Mouse (Mus musculus) heart, embryonic 12.5 days (tissue): ENCODE measurements around the gene Ogfod3. TPM values are rescaled to one million over a fixed set of nuclear protein-coding genes. Genes with fewer than 3 reads are reported as not detected.

Experiments
- ATAC-seq: fragments of 200-750 bp; cut with Nextera tagmentation; 2 replicates; pipeline ENCODE4 v1.8.0; 2017; ENCODE audit warnings: moderate TSS enrichment, moderate library complexity; ENCODE audit not compliant: insufficient number of reproducible peaks, low FRiP score
- H3K27ac ChIP-seq: fragments of 300-500 bp; sonication (generic); 2 replicates; pipeline ENCODE4 v1.5.1; 2016; ENCODE audit warnings: mild to moderate bottlenecking, moderate library complexity; ENCODE audit not compliant: poor library complexity, severe bottlenecking
- H3K27me3 ChIP-seq: fragments of 300-500 bp; sonication (generic); replicated peaks from 2 replicates; pipeline ENCODE4 v1.6.1; 2016; ENCODE audit warnings: mild to moderate bottlenecking, moderate library complexity
- H3K36me3 ChIP-seq: fragments of 300-500 bp; sonication (generic); 2 replicates; pipeline ENCODE4 v1.6.1; 2016; ENCODE audit warnings: mild to moderate bottlenecking, moderate library complexity
- H3K4me1 ChIP-seq: fragments of 300-500 bp; sonication (generic); replicated peaks from 2 replicates; pipeline ENCODE4 v1.6.1; 2016; ENCODE audit warnings: mild to moderate bottlenecking
- H3K4me2 ChIP-seq: fragments of 300-500 bp; sonication (generic); 2 replicates; pipeline ENCODE4 v1.6.1; 2016; ENCODE audit warnings: mild to moderate bottlenecking, moderate library complexity
- H3K4me3 ChIP-seq: fragments of 300-500 bp; sonication (generic); 2 replicates; pipeline ENCODE4 v1.5.1; 2016; ENCODE audit warnings: mild to moderate bottlenecking
- H3K9ac ChIP-seq: fragments of 300-500 bp; sonication (generic); 2 replicates; pipeline ENCODE4 v1.6.1; 2016; ENCODE audit warnings: mild to moderate bottlenecking, moderate library complexity
- H3K9me3 ChIP-seq: fragments of 300-500 bp; sonication (generic); replicated peaks from 2 replicates; pipeline ENCODE4 v1.6.1; 2016; ENCODE audit warnings: mild to moderate bottlenecking, moderate library complexity
- WGBS: fragments of 180-500 bp; shearing (Covaris S2); methylation state at CpG from one replicate; pipeline ENCODE4 v1.1.7; 2016; 5-methylcytosine and 5-hydroxymethylcytosine counted together
- polyA plus RNA-seq: library from polyadenylated mRNA; unstranded; fragments of >200 nt; fragmentation: Nextera tagmentation; extraction: Ambion mirVana; gene quantifications from 2 replicates; pipeline ENCODE4 v1.2.1, GENCODE M21; 2016

Gene Ogfod3
- polyA plus RNA-seq: 27.2 and 31.8 TPM in 2 replicates

GRCm38 (mm10) chr11:121204161-121205006 is at the start of gene Ogfod3, which contains the start of gene Hexdc:
Gene Ogfod3 (minus strand): TSS chr11:121204711.
Gene Hexdc (plus strand): TSS chr11:121204433.
- Histone ChIP-seq H3K27me3 (no peaks in the 10 kb centered on the region), H3K4me3 (peak within 1 kb of the TSS; percentile 68), H3K9me3 (no peaks in the 10 kb centered on the region), H3K4me1 (peaks cover 11% of the 10 kb centered on the region), H3K4me2 (peak within 1 kb of the TSS; percentile 86), H3K36me3 (peaks cover 13% of the 10 kb centered on the region), H3K9ac (peak within 1 kb of the TSS; percentile 76), H3K27ac (peak within 1 kb of the TSS; percentile 73)
- WGBS: under 1% methylated on average over 68 of the region's 70 CpGs
- peak; percentile 98 for ATAC-seq

- ATAC-seq: no peak
- H3K27me3 ChIP-seq: no peaks in the 10 kb centered on the region
- peaks cover 95% of the 10 kb centered on the region for H3K36me3 ChIP-seq
- no peak overlapping the region for H3K27ac ChIP-seq
- H3K9ac ChIP-seq: no peak overlapping the region
- no peaks in the 10 kb centered on the region for H3K4me1 ChIP-seq
- 82% methylated on average over 8 of the region's 8 CpGs for WGBS
- no peaks in the 10 kb centered on the region for H3K9me3 ChIP-seq
- no peak overlapping the region for H3K4me2 ChIP-seq
- H3K4me3 ChIP-seq: no peak overlapping the region
Observed at GRCm38 (mm10) chr11:121250196-121250595, 45.7 kb upstream of the Ogfod3 start.

GRCm38 (mm10) chr11:121239669-121240068 is 35.2 kb upstream of the Ogfod3 start:
- H3K27me3 ChIP-seq: no peaks in the 10 kb centered on the region
- peak overlapping the region; percentile 36; the same call in 1 of the 2 replicates for H3K4me3 ChIP-seq
- ATAC-seq: no peak
- peak overlapping the region; percentile 47 for H3K4me2 ChIP-seq
- 54% methylated on average over 2 of the region's 2 CpGs for WGBS
- peaks cover 48% of the 10 kb centered on the region for H3K36me3 ChIP-seq
- H3K9ac ChIP-seq: no peak overlapping the region
- peaks cover 28% of the 10 kb centered on the region for H3K4me1 ChIP-seq
- peak overlapping the region; percentile 49 for H3K27ac ChIP-seq
- no peaks in the 10 kb centered on the region for H3K9me3 ChIP-seq

GRCm38 (mm10) chr11:121237345-121238128 is 33.0 kb upstream of the Ogfod3 start:
- ATAC-seq: peak; percentile 46

GRCm38 (mm10) chr11:121236564-121237344 is 32.2 kb upstream of the Ogfod3 start, which contains the start of gene Narf:
Gene Narf (plus strand): TSS chr11:121237253.
- H3K36me3 ChIP-seq: peaks cover 21% of the 10 kb centered on the region
- peak; percentile 100 for ATAC-seq
- peak within 1 kb of the TSS; percentile 99 for H3K27ac ChIP-seq
- 0% methylated on average over 50 of the region's 50 CpGs for WGBS
- peak within 1 kb of the TSS; percentile 80 for H3K9ac ChIP-seq
- H3K4me2 ChIP-seq: peak within 1 kb of the TSS; percentile 64
- H3K4me1 ChIP-seq: peaks cover 37% of the 10 kb centered on the region
- no peaks in the 10 kb centered on the region for H3K9me3 ChIP-seq
- H3K4me3 ChIP-seq: peak within 1 kb of the TSS; percentile 65
- no peaks in the 10 kb centered on the region for H3K27me3 ChIP-seq

More at GRCm38 (mm10) chr11:121237345-121238128, 33.0 kb upstream of the Ogfod3 start:
- Histone ChIP-seq H3K4me1 (peaks cover 34% of the 10 kb centered on the region), H3K9me3 (no peaks in the 10 kb centered on the region), H3K4me3 (peak overlapping the region; percentile 65), H3K9ac (peak overlapping the region; percentile 77), H3K27ac (peak overlapping the region; percentile 94), H3K36me3 (peaks cover 29% of the 10 kb centered on the region), H3K27me3 (no peaks in the 10 kb centered on the region), H3K4me2 (peak overlapping the region; percentile 64)
- WGBS: 4% methylated on average over 28 of the region's 28 CpGs

GRCm38 (mm10) chr11:121235475-121236238 is 31.1 kb upstream of the Ogfod3 start:
- H3K4me3 ChIP-seq: no peak overlapping the region
- WGBS: 33% methylated on average over 9 of the region's 9 CpGs

GRCm38 (mm10) chr11:121232706-121233105 is 28.2 kb upstream of the Ogfod3 start:
- Histone ChIP-seq H3K9ac (no peak overlapping the region), H3K9me3 (no peaks in the 10 kb centered on the region), H3K36me3 (no peaks in the 10 kb centered on the region), H3K4me3 (no peak overlapping the region), H3K27ac (peak overlapping the region; percentile 44; the same call in 1 of the 2 replicates), H3K4me2 (no peak overlapping the region), H3K27me3 (no peaks in the 10 kb centered on the region), H3K4me1 (peaks cover 40% of the 10 kb centered on the region)
- no peak for ATAC-seq
- WGBS: 20% methylated on average over 4 of the region's 4 CpGs

More at GRCm38 (mm10) chr11:121235475-121236238, 31.1 kb upstream of the Ogfod3 start:
- Histone ChIP-seq H3K9ac (no peak overlapping the region), H3K4me2 (peak overlapping the region; percentile 63; the same call in 1 of the 2 replicates), H3K27me3 (no peaks in the 10 kb centered on the region), H3K36me3 (peaks cover 11% of the 10 kb centered on the region), H3K9me3 (no peaks in the 10 kb centered on the region), H3K4me1 (peaks cover 43% of the 10 kb centered on the region), H3K27ac (peak overlapping the region; percentile 99)
- no peak for ATAC-seq

- Histone ChIP-seq H3K9ac (0 out of 2 replicates have a peak overlapping the region, but pooled peaks have one; percentile 11), H3K36me3 (peaks cover 7% of the 10 kb centered on the region), H3K27ac (peak overlapping the region; percentile 72), H3K27me3 (no peaks in the 10 kb centered on the region), H3K4me3 (no peak overlapping the region), H3K4me2 (no peak overlapping the region), H3K9me3 (no peaks in the 10 kb centered on the region), H3K4me1 (peaks cover 45% of the 10 kb centered on the region)
- ATAC-seq: no peak
- 30% methylated on average over 4 of the region's 4 CpGs for WGBS
Observed at GRCm38 (mm10) chr11:121231628-121232291, 27.2 kb upstream of the Ogfod3 start.

GRCm38 (mm10) chr11:121231191-121231590 is 26.7 kb upstream of the Ogfod3 start:
- 67% methylated on average over 4 of the region's 4 CpGs for WGBS

More at GRCm38 (mm10) chr11:121231191-121231590, 26.7 kb upstream of the Ogfod3 start:
- peak overlapping the region; percentile 72 for H3K27ac ChIP-seq
- peaks cover 13% of the 10 kb centered on the region for H3K36me3 ChIP-seq
- no peaks in the 10 kb centered on the region for H3K9me3 ChIP-seq
- 0 out of 2 replicates have a peak overlapping the region, but pooled peaks have one; percentile 11 for H3K9ac ChIP-seq
- no peak overlapping the region for H3K4me2 ChIP-seq
- no peaks in the 10 kb centered on the region for H3K27me3 ChIP-seq
- peaks cover 42% of the 10 kb centered on the region for H3K4me1 ChIP-seq
- no peak overlapping the region for H3K4me3 ChIP-seq
- ATAC-seq: no peak
